Mouse (Mus musculus) layer of hippocampus, adult 2 months (tissue): ENCODE results near the gene Cxcr2. TPM values are rescaled to one million over a fixed set of nuclear protein-coding genes. Genes with fewer than 3 reads are reported as not detected.

Source experiments
- DNase-seq, 2 experiments: peaks; one replicate each; pipeline ENCODE4 v3.0.0; 2022; ENCODE audit warnings: low spot score in 2 of 2
- H3K27ac ChIP-seq: fragments of 200-600 bp; 2 replicates; pipeline ENCODE4 v1.8.1; 2022
- H3K4me3 ChIP-seq: fragments of 200-600 bp; 2 replicates; pipeline ENCODE4 v1.8.1; 2022; ENCODE audit warnings: mild to moderate bottlenecking
- CTCF ChIP-seq: fragments of 200-600 bp; conservative IDR thresholded peaks from 2 replicates; pipeline ENCODE4 v1.8.1; 2022; ENCODE audit warnings: antibody characterized with exemption, mild to moderate bottlenecking, moderate library complexity
- microRNA-seq, 2 experiments: library from miRNA; unstranded; fragments of <30 nt; microRNA quantifications; one replicate each; pipeline ENCODE4 v1.2.0; 2021
- total RNA-seq, 2 experiments: library from RNA; stranded (reverse); gene quantifications; 2 replicates each; pipeline ENCODE4 v1.2.3; 2021

Cxcr2 gene
- total RNA-seq, 2 experiments from 2014 or later: not detected

GRCm38 (mm10) chr1:74195961-74196360 lies 42.2 kb downstream of the Cxcr2 start:
- Histone ChIP-seq H3K27ac (peak overlapping the region; percentile 96; the same call in 1 of the 2 replicates), H3K4me3 (no peak overlapping the region)
- peak; percentile 75 for TF ChIP-seq CTCF
- DNase-seq: no peak

GRCm38 (mm10) chr1:74196621-74197419 lies 43.0 kb downstream of the Cxcr2 start:
- no peak for TF ChIP-seq CTCF
- no peak for DNase-seq

GRCm38 (mm10) chr1:74197726-74198470 lies 44.1 kb downstream of the Cxcr2 start:
- no peak for TF ChIP-seq CTCF
- peak; percentile 74 to 88 for DNase-seq
- Histone ChIP-seq H3K4me3 (no peak overlapping the region), H3K27ac (peak overlapping the region; percentile 96)

More at GRCm38 (mm10) chr1:74196621-74197419, 43.0 kb downstream of the Cxcr2 start:
- H3K4me3 ChIP-seq: no peak overlapping the region
- peak overlapping the region; percentile 96 for H3K27ac ChIP-seq

- no peak overlapping the region for H3K4me3 ChIP-seq
- no peak for DNase-seq
These were observed 45.3 kb downstream of the Cxcr2 start for GRCm38 (mm10) chr1:74199046-74199445.

GRCm38 (mm10) chr1:74201048-74201844 lies 47.5 kb downstream of the Cxcr2 start:
- H3K4me3 ChIP-seq: no peak overlapping the region
- no peak for TF ChIP-seq CTCF
- no peak overlapping the region for H3K27ac ChIP-seq
- DNase-seq: no peak

More at GRCm38 (mm10) chr1:74199046-74199445, 45.3 kb downstream of the Cxcr2 start:
- no peak for TF ChIP-seq CTCF
- peak overlapping the region; percentile 61 for H3K27ac ChIP-seq

- no peak overlapping the region for H3K4me3 ChIP-seq
- peak; percentile 18; the same call in 1 of the 2 replicates for TF ChIP-seq CTCF
- no peak overlapping the region for H3K27ac ChIP-seq
- no peak for DNase-seq
These were observed 49.7 kb downstream of the Cxcr2 start for GRCm38 (mm10) chr1:74203457-74203856.

GRCm38 (mm10) chr1:74205881-74206280 lies 52.1 kb downstream of the Cxcr2 start:
- peak; percentile 92 for TF ChIP-seq CTCF
- H3K4me3 ChIP-seq: no peak overlapping the region
- no peak for DNase-seq
- H3K27ac ChIP-seq: no peak overlapping the region; the same call in 1 of the 2 replicates

- DNase-seq: no peak
- Histone ChIP-seq H3K4me3 (no peak overlapping the region), H3K27ac (peak overlapping the region; percentile 90)
- no peak for TF ChIP-seq CTCF
These were observed 52.9 kb downstream of the Cxcr2 start for GRCm38 (mm10) chr1:74206642-74207041.

GRCm38 (mm10) chr1:74207906-74208305 lies 54.1 kb downstream of the Cxcr2 start:
- no peak for TF ChIP-seq CTCF
- Histone ChIP-seq H3K4me3 (no peak overlapping the region), H3K27ac (peak overlapping the region; percentile 90)
- DNase-seq: peak; percentile 69 to 81

GRCm38 (mm10) chr1:74208941-74209340 lies 55.2 kb downstream of the Cxcr2 start:
- Histone ChIP-seq H3K4me3 (no peak overlapping the region), H3K27ac (peak overlapping the region; percentile 90)
- DNase-seq: no peak
- no peak for TF ChIP-seq CTCF

Small RNA genes lying within 50 kb of the gene (microRNA-seq; reads per million reads assigned to microRNA genes)
- 0 reads per million in 2 experiments for gene Mir1928

Other genes with a start within 250 kb of the Cxcr2 start
- 10 to 100 TPM; 41.3 to 43.3 TPM for gene Tns1, start 29.5 kb upstream of the Cxcr2 start, total RNA-seq
- gene Rufy4, start 28.4 kb upstream of the Cxcr2 start, total RNA-seq: under 1 TPM in 1 of 2 experiments, not detected in 1; 0.25 TPM
- not detected for gene Cxcr1, start 40.6 kb downstream of the Cxcr2 start, total RNA-seq
- gene Arpc2, start 82.1 kb downstream of the Cxcr2 start, total RNA-seq: 100 to 1,000 TPM; 393 to 396 TPM
- not detected for gene Gpbar1, start 124.6 kb downstream of the Cxcr2 start, total RNA-seq
- 100 to 1,000 TPM; 153 to 155 TPM for gene Aamp, start 130.7 kb downstream of the Cxcr2 start, total RNA-seq
- gene Pnkd, start 130.9 kb downstream of the Cxcr2 start, total RNA-seq: 100 to 1,000 TPM; 171 to 185 TPM
- gene Tmbim1, start 151.6 kb downstream of the Cxcr2 start, total RNA-seq: 10 to 100 TPM; 23.3 to 23.9 TPM
- 1 to 10 TPM; 1.1 to 1.8 TPM for gene Catip, start 208.1 kb downstream of the Cxcr2 start, total RNA-seq
- gene Slc11a1, start 221.2 kb downstream of the Cxcr2 start, total RNA-seq: 1 to 10 TPM; 3.1 to 3.9 TPM
- gene Ctdsp1, start 237.5 kb downstream of the Cxcr2 start, total RNA-seq: 10 to 100 TPM; 26.4 to 28.8 TPM